Mouse (Mus musculus) bone marrow, adult 2 months (tissue): ENCODE measurements at regions not wholly inside any gene's neighbourhood (a gene's known extent, or its start where the extent isn't known, plus 50 kb on each side); places are given as distances from the start of the nearest gene placed in this dataset.

Experiments used
- H3K27ac ChIP-seq: fragments of 200-500 bp; 2 replicates; pipeline ENCODE4 v1.5.1; 2012; ENCODE audit warnings: low read depth, mild to moderate bottlenecking, control low read depth, inconsistent platforms, low read length; ENCODE audit not compliant: control insufficient read depth, poor library complexity, insufficient read depth
- H3K4me1 ChIP-seq: fragments of 200-500 bp; 2 replicates; pipeline ENCODE4 v1.6.1; 2011; ENCODE audit warnings: low read length; ENCODE audit not compliant: control insufficient read depth, insufficient read depth
- H3K4me3 ChIP-seq: fragments of 200-500 bp; replicated peaks from 2 replicates; pipeline ENCODE3; 2011; ENCODE audit warnings: mild to moderate bottlenecking, low read depth, low read length, control low read depth; ENCODE audit not compliant: control insufficient read depth
- CTCF ChIP-seq: fragments of 200-500 bp; IDR thresholded peaks from 2 replicates; pipeline ENCODE4 v1.5.1; 2011; ENCODE audit warnings: low read length, control low read depth; ENCODE audit not compliant: control insufficient read depth, insufficient read depth
- POLR2A ChIP-seq: fragments of 200-500 bp; IDR thresholded peaks from 2 replicates; pipeline ENCODE4 v1.6.1; 2011; ENCODE audit warnings: low read depth, mild to moderate bottlenecking, control low read depth, low read length, borderline replicate concordance; ENCODE audit not compliant: control insufficient read depth
- WGBS: fragments of 180-500 bp; shearing (Covaris S2); methylation state at CpG from one replicate; pipeline ENCODE4 v1.1.7; 2018; 5-methylcytosine and 5-hydroxymethylcytosine counted together

DNA sequence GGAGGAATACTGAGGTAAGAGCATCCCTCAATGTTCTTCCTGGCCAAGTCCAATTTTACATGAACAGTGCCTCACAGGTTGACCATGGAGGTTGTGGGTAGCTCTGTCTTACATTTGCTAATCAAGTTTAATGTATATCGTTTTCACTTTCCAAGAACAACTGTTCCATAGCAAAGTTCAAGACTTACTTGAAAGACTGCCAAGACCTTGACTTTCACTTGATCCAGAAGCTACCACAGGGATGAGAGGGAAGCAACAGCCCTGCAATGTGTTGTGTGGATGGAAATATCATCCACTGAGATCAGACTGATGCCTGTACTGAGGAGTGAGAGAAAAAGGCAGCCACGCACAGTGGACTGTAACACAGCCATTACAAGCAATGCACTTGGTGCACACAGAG lies 189.4 kb upstream of the Daam1 start:
- no peak overlapping the region for H3K27ac ChIP-seq
- TF ChIP-seq CTCF (no peak), POLR2A (no peak)

GRCm38 (mm10) chr12:71642797-71643337 lies 188.0 kb upstream of the Daam1 start:
- WGBS, result 71% methylated on average over 8 of the region's 8 CpGs
- H3K4me3 ChIP-seq, result no peak overlapping the region
- no peak for TF ChIP-seq POLR2A
- no peak for TF ChIP-seq CTCF
- H3K27ac ChIP-seq, result no peak overlapping the region
- H3K4me1 ChIP-seq, result no peaks in the 10 kb centered on the region

More for the DNA sequence above, 189.4 kb upstream of the Daam1 start:
- Histone ChIP-seq H3K4me3 (no peak overlapping the region), H3K4me1 (no peaks in the 10 kb centered on the region)
- 73% methylated on average over 2 of the region's 2 CpGs for WGBS

- Histone ChIP-seq H3K27ac (no peak overlapping the region), H3K4me3 (no peak overlapping the region), H3K4me1 (no peaks in the 10 kb centered on the region)
- WGBS, result 80% methylated on average over 2 of the region's 2 CpGs
- TF ChIP-seq POLR2A, result no peak
- no peak for TF ChIP-seq CTCF
Observed at GRCm38 (mm10) chr12:71651251-71651650, 179.6 kb upstream of the Daam1 start.

DNA sequence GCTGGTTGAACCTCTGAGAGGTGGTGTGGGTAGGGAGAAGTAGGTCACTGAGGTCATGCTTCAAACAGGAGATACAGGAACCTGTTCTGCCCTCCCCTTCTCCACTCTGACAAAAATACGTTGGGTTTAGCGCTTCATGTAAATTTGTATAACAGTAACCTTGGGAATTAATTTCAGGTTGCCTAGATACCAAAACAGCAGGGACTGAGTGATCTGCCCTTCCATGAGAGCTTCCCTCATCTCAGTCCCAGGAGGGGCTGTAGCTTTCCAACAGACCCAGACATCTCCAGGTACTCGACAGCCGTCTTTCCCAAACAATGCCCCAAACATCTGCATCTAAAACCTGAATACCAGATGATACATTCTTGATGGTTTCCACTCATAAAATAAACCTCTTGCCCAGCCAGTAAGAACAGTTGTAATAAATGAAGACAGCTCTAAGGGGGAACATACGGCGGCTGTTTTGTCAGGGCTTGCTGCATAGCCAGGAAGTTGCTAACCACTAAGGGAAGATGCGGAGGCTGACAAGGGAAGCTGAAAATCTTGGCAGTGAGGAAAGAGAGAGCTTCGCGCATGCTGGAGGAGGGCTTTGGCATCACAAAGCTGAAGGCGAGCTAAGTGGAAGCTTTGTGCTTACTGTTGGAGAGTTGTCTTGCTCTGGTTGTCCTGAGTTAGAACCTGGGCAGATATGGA lies 137.4 kb upstream of the Daam1 start:
- no peak overlapping the region for H3K27ac ChIP-seq
- H3K4me3 ChIP-seq, result no peak overlapping the region
- TF ChIP-seq POLR2A, result no peak
- no peak for TF ChIP-seq CTCF
- 11% methylated on average over 10 of the region's 10 CpGs for WGBS
- H3K4me1 ChIP-seq, result no peaks in the 10 kb centered on the region; the same call in 1 of the 2 replicates

DNA sequence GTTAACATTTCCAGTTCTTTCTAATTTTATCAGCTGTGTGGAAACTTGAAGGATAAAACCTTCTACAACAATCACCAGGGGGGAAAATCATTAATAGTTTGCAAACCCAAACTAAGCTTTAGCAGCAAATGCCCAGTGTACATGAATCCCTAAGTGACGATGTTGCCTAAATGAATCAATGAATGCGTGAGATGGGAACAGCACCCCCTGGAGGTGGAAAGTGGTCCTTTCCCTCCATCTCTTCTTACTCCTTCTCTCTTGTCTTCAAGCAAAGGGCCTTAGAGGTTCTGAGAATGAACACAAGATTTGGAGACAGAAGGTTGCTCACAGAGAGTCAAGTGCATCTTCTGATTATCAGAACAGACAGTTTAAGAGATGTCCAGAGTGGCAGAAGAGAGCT lies 129.1 kb upstream of the Daam1 start:
- WGBS, result 87% methylated on average over 2 of the region's 2 CpGs

DNA sequence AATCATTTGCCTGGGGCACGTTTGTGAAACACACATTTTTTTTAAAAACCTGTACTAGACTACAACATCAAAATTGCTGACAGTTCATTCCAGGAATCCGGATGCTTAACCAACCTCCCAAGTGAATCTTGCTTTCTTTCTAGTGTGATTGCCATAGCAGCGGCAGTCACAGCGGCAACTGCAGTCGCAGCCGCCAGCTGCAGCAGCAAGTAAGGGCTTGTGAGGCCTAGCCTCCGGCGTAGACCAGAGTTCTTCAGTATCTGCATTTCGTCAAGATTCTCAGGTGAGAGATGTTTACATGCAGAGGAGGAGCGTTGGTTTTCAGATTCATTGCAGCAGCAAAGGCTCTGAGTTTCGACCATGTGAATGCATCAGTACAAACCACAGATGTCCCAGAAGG lies 128.7 kb upstream of the Daam1 start:
- no peaks in the 10 kb centered on the region for H3K4me1 ChIP-seq
- TF ChIP-seq POLR2A (no peak), CTCF (no peak)
- no peak overlapping the region for H3K27ac ChIP-seq
- no peak overlapping the region for H3K4me3 ChIP-seq
- 82% methylated on average over 11 of the region's 11 CpGs for WGBS

More for the DNA sequence above, 129.1 kb upstream of the Daam1 start:
- Histone ChIP-seq H3K4me3 (no peak overlapping the region), H3K27ac (no peak overlapping the region), H3K4me1 (no peaks in the 10 kb centered on the region)
- no peak for TF ChIP-seq POLR2A

- no peak overlapping the region for H3K27ac ChIP-seq
- H3K4me1 ChIP-seq, result no peaks in the 10 kb centered on the region
- WGBS, result 79% methylated on average over 13 of the region's 13 CpGs
- no peak for TF ChIP-seq CTCF
- TF ChIP-seq POLR2A, result no peak
- H3K4me3 ChIP-seq, result no peak overlapping the region
Observed at GRCm38 (mm10) chr12:71703146-71703902, 127.6 kb upstream of the Daam1 start.

DNA sequence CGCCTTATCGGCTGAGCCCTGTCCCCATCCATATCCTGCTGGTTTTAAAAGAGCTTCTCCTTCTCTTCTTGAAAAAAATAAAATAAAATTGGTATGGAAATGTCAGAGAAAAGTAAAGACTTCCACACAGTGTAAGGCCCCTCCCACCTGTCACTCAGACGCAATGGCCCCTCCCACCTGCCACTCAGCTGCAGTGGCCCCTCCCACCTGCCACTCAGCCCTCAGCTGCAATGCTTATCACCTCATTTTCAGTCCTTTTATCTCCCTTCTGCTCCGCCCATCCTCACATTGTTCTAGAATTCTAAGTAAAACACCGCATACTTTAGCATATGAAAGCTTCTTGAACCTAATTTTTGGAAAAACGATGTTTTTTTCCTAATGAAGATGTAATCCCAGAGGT lies 126.4 kb upstream of the Daam1 start:
- Histone ChIP-seq H3K27ac (no peak overlapping the region), H3K4me3 (no peak overlapping the region), H3K4me1 (no peaks in the 10 kb centered on the region)
- TF ChIP-seq POLR2A, result no peak
- no peak for TF ChIP-seq CTCF
- 71% methylated on average over 6 of the region's 6 CpGs for WGBS
